Mouse (Mus musculus): ENCODE results near the gene Trmu.

GRCm38 (mm10) chr15:85919191-85919891 lies 40.2 kb downstream of the Trmu start:
- TF ChIP-seq CTCF (IDR thresholded peaks at IDR 0.05; ENCODE audit: borderline replicate concordance, insufficient read depth, low read depth, low read length) (no peak), POLR2A (IDR thresholded peaks at IDR 0.05; ENCODE audit: borderline replicate concordance, insufficient read depth, low read length) (no peak)

Measured in cerebellum, adult 2 months (tissue).